Mouse (Mus musculus): ENCODE data around the gene Adam11.

DNA sequence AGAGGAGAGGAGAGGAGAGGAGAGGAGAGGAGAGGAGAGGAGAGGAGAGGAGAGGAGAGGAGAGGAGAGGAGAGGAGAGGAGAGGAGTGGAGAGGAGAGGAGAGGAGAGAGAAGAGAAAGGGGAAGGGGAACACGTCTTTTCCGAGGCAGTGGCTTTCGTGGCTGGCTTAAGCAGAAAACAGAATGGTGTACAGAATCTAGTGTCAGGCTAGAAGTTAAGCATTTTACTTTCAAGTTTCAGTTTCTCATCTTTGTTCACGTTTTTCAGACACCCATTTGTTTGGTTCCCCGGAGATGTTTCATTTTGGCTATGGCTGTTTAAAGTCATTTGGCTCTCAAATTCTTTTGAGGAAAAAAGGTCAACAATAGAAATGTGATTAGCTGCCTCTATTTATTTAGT lies 47.0 kb downstream of the Adam11 start:
- TF ChIP-seq CTCF (IDR thresholded peaks at IDR 0.05; ENCODE audit: low read depth, low read length) (no peak), POLR2A (IDR thresholded peaks at IDR 0.05; ENCODE audit: extremely low read depth, insufficient read depth, low read length) (no peak)

Measured in liver, adult 2 months (tissue).